Mouse (Mus musculus) inflammation-experienced regulatory T-cells, adult 6 months (primary cell): Measurements from ENCODE around the gene Nr1i3. TPM values are rescaled to one million over a fixed set of nuclear protein-coding genes. Genes with fewer than 3 reads are reported as not detected.
"Not testable (repeated sequence)": the region's sequence is repeated elsewhere in the genome, so short reads cannot be mapped to it uniquely, and the experiment has no call there.

Experiments used
- ATAC-seq: one replicate; pipeline ENCODE4 v1.8.0; 2017
- polyA plus RNA-seq, 3 experiments: library from polyadenylated mRNA; unstranded; fragments of 100-300 nt; shearing (Covaris generic); gene quantifications; one replicate each; pipeline ENCODE4 v1.2.1; 2017

Nr1i3 gene
- polyA plus RNA-seq, 3 experiments from 2014 or later, result 0.39 to 0.75 (median 0.75) TPM

DNA sequence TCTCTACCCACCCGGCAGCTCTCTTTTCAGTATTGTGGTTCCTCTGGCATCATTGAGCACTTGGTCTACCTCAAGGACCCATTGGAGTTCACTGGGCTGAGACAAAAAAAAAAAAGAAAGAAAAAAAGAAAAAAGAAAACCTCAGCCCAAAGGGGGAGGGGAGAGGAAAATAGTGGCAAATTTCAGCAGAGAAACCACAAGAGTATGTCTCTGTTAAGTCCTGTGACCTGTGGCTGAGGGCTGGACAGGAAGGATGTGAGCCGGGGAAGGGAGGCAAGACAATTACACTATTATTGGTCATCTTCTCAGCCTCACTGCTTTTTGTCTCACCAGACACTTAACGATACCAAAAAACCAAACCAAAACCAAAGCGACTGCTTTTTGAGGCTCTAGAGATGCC, 18.1 kb downstream of the Nr1i3 start:
- no peak for ATAC-seq

DNA sequence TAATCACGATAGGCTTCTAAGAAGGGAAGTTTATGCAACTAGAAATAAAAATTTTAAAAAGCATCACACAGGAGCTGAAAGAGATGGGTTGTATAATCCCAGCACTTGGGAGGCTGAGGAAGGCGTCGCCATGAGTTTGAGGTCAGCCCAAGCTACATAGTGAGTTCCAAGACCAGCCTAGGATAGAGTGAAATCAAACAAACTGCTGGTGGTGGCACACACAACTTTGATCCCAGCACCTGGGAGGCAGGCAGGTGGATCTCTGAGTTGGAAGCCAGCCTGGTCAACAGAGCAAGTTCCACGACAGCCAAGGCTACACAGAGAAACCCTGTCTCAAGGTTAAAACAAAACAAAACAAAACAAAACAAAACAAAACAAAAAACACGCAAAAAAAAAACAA, 18.6 kb downstream of the Nr1i3 start:
- no peak for ATAC-seq

DNA sequence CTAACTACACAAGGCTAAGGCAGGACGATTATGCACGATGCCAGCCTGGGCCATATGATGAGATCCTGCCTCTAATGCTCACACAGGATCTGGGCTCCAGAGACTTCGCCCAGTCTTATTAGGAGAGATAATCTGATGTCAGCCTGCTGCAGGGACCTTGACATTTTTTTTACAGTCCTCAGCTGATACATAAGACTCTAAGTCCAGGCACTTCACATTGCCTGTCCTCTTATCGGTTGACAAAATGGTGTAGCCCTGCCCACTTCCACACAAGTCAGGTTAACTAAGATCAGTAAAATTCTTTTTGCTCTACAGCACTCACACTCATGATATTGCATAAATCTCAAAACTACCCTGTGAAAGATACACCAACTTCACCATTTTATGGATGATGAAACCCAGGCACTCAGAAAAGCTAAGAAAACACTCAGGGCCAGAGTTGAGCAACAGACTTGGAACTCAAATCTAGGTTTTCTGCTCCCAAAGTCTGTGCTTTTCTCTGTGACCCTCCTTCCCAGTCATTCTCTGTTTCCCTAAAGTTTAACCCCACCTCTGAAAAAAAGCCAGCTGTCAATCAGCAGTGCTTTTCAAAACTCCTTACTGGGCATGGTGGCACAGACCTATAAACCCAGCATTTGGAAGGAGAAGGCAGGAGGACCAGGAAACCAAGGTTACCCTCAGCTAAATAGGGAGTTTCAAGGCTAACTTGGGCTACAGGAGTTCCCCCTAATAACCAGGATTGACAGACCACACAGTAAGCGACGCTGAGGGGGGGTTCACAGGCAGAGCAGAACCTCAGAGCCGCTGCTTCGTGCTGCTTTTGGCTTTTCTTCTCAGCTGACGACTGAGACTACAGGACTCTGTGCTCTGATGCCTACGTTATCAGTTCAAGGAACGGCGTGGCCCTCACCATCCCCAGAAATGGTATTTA, 19.3 kb downstream of the Nr1i3 start:
- ATAC-seq, result no peak

DNA sequence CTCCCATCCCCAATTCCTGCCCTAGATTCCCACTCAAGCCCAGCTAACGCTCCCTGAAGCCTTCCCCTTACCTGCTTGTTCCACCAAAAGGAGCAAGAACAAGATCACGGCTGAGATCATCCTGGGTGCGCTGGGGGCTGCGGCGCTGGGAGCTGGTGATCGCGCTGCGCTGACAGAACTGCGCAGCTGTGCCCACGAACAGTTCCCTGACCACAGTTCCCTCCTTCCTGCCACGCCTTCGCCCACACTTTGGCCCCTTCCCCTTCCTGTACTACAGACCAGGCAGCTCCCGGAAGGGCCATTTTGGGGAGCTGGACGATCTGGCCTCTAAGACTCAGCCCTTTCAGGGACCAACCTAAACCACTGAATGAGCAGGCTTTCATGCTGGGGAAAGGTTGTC, 20.4 kb downstream of the Nr1i3 start, which contains the start of gene Fcer1g:
Fcer1g (minus strand) TSS at position 240 of the 400 bp plus-strand sequence.
- no peak for ATAC-seq

DNA sequence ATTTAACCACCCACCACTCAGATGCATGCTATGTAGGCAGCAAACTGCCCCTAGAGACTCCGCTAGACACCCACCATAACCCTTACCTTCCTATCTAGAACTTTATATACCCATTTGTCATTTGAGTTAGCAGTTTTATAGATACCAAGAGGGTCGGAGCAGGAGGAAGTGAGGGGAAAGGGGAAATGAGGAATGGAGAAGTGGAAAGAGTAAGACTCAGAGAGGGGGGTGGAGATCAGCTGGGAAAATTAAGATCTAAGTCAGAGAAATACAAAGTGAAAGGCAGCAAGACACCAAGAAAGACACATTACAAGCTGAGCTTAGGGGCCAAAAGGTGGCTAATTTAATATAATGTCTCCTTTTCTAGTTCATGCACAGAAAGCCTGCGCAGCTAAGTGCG, 20.8 kb downstream of the Nr1i3 start:
- ATAC-seq, result no peak

DNA sequence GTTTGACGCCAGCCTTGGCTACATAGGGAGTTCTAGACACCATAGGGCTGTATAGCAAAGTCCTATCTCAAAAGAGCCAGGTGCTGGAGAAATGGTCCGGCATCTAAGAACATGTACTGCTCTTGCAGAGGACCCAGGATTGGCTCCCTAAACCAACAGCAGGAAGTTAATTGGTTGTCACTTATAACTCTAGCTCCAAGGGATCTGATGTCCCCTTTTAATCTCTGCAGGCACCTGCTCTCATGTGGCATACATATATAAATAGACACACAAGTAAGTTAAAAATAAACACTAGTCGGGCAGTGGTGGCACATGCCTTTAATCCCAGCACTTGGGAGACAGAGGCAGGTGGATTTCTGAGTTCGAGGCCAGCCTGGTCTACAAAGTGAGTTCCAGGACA, 22.0 kb downstream of the Nr1i3 start:
- ATAC-seq, result no peak

DNA sequence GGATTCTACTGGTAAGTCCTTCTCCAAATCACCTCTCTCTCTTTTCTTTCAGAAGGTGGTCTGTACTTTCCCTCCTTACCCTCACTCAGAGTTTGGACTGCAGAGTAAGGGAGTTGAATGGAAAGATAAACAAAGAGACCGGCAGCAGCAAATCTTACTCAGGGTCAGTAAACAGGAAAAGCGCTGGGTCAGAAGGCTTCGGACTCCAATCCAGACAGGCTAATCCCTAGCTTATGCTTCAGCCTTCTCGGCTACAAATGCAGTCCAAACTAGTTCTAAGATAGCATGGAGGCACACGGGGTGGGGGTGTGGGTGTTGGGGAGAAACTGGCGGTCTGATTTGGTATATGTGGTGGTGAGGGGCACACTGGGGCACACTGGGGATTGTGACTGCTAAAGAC, 23.7 kb downstream of the Nr1i3 start:
- ATAC-seq, result no peak

DNA sequence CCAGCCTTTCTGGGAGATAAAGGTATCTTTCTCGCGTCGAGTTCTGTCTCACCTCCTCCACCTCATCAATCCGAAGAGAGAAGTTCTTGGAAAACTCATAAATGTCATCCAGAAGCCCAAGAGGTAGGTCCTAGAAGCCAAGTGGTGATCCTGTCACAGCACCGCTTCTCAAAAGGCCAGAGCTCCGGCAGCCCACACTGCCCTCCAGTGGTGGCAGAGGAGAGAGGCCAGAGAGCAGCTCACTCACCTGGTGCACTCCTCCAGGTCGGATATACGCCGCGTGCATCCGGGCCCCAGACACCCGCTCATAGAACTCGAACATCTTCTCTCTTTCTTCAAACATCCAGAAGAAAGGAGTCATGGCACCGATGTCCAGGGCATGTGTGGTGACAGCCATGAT, 24.7 kb downstream of the Nr1i3 start:
- no peak for ATAC-seq

DNA sequence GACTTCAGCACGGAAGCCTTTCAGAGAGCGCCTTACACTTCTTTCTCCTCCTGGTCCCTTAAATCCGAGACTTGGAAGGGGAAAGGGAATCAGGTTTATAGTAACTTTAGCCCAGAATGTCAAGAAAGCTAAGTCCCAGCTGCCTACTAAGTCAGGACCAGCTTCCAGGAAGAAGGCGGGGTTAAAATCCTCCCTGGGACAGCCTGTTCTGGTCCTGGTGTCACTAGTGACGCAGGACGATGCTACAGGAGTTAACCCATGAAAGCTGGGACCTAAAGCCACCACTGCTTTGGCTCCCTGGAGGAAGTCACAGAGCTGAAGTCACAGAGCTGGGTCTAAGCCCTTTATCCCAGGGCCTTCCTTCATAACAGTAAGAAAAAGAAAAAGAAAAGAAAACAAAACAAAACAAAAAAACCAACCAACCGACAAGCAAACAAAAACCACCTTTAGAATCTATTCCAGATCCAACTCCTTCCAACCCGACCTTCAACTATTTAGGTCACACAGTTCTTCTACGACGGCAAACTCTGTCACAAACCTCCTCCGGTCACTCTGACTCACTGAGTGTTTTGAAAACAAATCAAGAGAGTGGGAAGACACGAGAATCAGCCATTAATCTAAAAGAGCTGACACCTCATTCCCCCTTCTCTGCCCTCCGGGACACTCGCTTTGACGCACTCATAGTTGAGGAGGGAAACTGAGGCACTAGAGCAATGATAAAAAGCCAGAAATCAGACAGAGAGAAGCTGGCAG, 26.4 kb downstream of the Nr1i3 start:
- no peak for ATAC-seq

DNA sequence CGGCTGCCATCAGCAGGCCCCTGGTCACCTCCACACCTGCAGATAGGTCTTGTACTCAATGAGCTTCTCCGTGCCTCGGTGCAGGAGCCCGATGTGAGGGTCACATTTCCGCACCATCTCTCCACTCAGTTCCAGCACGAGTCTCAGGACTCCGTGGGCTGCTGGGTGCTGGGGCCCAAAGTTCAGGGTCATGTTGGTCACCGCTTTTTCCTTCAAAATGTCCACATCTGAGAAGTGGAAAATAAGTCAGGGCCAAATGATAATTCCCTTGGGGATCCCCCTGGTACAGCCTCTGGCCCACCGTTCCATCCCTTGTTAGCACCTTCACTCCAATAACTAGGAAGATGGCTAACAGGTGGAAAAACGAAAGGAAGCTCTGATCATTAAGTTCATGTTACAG, 27.1 kb downstream of the Nr1i3 start:
- no peak for ATAC-seq

DNA sequence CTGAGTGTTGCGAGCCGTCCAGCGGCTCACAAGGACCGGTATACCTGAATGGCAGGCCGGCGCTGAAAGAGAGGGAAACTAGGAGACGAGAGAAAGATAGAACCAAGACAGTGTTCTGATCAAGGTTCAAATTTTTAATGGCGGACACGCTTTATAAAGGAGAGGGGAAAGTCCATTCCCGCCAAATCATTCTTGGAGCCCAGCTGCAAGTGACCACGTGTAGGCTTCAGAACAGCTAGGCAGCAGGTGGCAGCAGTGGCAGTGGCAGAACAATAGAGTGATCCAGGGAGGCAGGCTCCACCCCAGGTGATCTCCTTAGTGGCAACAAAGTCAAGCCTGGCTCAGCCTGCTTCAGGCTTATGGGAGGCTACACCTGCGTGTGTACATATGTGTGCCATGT, 28.2 kb downstream of the Nr1i3 start:
- ATAC-seq, result not testable (repeated sequence)

DNA sequence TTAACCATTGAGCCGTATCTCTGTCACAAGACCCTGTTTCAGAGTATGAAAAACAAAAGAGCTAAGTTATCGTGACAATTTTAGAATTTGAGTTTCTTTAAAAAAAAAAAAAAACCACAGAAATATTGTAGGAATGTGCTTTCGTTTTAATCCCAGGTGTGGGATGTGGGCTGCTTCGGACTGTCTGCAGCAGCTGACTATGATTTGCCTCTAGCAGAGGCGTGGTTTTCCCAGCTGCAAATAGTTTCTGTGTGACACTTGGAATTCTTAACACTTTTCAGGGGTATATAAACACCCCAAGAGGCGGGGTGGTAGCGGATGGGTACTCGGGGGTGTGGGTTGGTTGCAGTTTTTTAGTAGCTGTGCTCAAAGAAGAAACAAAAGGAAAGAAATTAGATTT, 31.6 kb downstream of the Nr1i3 start:
- no peak for ATAC-seq

DNA sequence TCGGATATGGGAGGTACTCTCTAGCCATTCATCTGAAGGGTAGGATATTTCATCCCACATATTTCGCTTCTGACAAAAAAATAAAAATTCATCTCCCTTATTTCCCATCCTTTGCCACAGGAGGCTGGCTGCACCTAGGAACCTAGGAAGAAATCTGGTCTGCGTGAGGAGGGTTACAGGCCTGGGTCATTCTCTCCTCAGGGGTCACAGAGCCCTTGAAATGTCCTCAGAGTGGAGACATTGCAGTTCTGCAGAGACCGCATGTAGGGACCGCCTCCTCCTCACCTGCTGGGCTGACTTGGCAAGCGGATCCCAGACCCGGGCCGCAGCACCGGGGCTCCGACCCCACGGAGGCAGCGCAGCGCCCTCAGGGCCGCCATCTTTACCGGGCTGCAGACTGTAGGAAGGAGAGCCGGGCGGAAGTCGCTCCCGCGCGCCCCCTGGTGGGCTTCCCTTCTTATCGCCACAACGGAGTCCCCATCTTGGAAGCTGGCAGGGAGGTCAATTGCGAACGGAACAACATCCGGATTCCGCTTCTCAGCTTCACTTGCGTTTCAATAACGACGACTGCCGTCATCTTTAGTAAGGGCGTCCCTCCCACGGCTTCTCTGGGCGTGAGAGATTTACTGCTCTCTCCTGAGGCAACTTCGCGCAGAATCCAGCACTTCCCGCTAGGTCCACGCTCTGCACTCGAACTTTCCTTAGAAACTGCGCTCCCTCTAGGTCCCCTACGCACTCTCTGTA, 33.1 kb downstream of the Nr1i3 start:
- ATAC-seq, result peak; percentile 99

DNA sequence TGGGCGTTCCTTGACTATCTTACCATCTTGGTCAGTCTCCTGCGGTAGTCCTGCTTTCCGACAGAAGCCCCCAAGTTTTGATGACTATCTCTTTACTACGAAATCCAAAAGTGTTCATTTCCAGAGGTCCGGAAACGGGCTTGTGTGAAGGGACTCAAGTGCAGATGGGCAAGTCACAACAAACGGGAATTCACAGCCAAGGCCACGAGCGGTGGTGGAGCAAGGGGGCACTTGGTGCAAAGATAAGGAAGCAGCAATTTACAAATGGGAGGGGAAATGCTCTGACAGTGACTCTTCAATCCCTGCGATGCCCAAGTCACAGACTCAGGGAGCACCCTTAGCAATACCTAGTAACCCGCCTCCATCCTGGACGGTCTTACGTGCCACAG, 33.7 kb downstream of the Nr1i3 start:
- ATAC-seq, result peak; percentile 7

DNA sequence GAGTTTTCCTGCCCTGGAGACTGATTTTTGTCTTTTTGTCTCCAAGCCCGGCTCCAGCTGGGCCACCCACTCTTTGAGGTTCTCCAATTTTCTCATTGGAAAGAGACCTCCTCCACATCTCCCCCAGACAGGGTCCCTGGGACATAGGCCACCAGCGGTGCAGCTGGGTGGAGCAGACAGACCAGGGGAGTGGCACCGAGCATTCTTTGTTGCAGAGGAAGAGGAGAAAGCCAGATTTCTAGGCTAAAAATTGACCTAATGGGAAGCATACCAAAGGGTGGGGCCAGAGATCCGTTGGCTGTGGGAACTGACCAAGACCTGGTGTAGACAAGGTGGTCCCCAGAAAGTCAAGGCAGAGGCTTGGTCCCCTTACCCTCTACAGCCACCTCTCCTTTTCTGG, 34.1 kb downstream of the Nr1i3 start:
- ATAC-seq, result no peak

DNA sequence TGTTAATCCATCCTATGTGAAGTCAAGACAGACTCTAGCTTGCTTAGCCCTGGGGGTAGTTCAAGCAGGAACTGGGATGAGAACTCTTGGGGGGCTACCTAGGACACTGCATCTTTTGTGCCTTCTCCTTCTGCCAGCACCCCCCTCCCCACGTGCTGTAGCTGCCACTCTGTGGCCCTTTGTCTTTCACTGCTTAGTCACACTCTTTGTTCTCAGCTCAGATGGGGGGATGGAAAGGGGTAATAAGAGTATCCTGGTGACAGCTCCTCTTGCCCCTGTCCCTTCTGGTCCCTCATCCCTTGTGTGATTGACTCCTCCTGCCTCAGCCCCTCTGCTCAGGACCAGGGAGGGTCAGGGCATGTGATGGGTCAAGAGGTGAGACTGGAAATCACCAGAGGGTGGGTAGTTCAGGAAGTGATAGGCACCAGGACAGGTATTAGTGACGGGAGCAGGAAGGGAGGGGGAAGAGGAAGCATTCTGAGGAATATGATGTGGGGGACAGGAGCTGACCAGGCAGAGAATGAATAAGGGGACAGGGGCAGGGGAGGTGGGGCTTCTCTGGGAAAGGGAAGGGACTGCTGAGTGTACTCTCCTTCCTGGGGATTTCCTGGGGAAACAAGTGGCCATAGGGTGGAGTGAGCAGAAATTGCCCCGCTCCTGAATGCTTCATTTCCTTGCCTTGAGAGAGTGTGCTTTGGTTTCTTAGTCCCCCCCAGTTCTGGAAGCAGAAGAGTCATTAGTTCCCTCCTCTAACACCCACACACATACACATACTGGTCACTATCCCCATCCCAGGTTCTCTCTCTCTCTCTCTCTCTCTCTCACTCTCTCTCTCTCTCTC, 34.8 kb downstream of the Nr1i3 start:
- ATAC-seq, result no peak

DNA sequence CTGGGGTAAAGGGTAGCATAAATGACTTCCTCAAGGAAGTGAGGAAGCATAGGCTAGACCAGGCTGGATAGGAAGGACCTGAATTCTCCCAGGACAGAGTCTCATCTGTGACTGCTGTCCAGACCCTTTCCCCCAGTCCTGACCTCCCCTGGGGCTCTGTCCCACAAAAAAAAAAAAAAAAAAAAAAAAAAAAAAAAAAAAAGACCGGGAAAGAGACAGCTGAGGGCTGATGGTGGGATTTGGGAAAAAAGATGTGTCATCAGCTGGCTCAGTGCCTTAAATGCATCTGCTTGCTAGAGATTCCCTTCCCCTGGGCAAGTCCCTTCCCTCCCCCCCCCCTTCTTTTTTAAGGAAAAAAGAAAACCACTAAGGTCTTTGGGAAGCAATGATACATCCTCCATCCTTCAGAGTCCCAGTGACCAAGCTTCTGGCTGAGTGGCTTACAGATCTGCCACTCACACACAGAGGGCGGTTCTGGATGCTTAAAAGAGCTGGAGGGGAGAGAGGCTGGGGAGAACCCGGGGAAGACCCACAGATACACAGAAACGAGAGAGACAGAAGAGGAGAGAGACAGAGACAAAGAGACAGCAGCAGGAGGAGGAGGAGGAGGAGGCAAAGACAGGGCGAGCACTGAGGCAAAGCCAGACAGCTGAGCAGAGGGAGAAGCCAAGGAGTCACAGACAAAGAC, 36.3 kb downstream of the Nr1i3 start, which contains the start of gene Adamts4:
Adamts4 (plus strand) TSS at position 509 of the 688 bp plus-strand sequence.
- no peak for ATAC-seq

DNA sequence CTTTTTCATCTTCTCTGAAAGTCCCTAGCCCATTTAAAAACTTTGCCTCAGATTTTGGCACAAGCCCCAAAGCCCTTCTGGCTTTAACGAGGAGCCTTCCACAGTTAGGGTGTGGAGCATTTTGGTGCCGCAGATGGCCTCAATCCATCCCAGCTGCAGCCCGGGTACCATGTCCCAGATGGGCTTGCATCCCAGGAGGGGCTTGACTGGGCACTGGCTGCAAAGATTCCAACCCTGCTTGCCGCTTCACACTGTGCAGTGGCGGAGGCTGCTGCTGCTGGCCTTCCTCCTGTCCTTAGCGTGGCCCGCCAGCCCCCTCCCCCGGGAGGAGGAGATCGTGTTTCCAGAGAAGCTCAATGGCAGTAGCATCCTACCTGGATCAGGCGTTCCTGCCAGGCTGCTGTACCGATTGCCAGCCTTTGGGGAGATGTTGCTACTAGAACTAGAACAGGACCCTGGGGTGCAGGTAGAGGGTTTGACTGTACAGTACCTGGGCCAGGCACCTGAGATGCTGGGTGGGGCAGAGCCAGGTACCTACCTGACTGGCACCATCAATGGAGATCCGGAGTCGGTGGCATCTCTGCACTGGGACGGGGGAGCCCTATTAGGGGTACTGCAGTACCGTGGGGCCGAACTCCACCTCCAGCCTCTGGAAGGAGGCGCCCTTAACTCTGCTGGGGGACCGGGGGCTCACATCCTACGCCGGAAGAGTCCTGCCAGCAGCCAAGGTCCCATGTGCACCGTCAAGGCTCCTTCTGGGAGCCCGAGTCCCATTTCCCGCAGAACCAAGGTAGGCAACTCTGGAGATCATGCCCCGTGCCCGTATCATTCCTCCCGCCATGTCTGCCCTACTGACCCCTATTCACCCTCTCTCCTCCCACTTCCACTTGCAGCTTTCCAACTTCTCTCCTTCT, 37.2 kb downstream of the Nr1i3 start, which contains the start of gene Ndufs2:
Ndufs2 (minus strand) TSS at position 709 of the 914 bp plus-strand sequence.
- ATAC-seq, result no peak

DNA sequence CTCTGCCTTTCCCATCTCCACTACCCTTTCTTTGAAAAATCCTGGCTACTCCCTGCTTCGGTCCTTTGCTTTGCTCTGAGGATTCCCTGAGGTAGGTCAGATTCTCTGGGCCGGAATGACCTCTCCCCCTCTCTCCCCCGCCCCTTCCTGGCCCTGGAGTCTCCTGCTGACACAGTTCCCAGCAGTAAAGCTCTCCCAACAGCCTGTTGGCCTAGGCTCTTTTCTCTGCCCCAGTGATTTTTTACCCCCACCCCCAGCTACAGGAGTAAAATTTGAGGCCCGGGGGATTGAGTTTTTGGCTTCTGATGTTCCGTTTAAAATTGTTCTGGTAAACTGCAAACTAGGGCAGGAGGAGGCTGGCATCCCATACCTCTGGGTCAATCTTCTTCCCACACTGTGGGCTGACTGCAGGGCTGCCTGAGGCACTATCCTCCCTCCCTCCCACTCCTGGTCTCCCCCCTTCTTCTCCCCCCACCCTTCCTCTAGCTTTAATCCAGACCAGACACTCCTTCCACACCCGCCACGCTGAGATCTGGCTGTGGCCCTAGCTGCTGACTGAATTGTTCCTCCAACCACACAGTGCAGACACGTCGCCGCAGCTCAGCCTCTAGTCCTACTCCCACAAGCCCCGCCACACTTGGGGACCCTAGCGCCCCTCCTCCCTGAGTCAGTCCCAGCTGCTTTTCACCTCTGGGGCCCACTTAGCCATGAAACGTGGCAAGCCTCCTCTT, 38.0 kb downstream of the Nr1i3 start:
- no peak for ATAC-seq
